Comparison of ENCODE assay signal across 13 mouse cellular contexts in genomic region chr14:30249591-30249990, GRCm38 (mm10).
DNase-seq lines count a peak whose midpoint lies in the region; ATAC-seq and TF ChIP-seq lines count a peak whose summit lies in the region.
"Had no signal": no experiment of that assay in that cellular context is flagged by ENCODE, and none has a peak within 500 bp of the region (broad histone marks: within the 10 kb centered on the region; RNA-seq: fewer than 3 reads in every experiment).

No protein-coding gene starts in this region.

- H3K4me1 ChIP-seq in liver, postnatal 0 days (ENCODE audit: insufficient read depth) = peaks cover 7% of the 10 kb centered on the region
- no peaks in the 10 kb centered on the region for H3K4me1 ChIP-seq in liver, embryonic 11.5 days (replicated peaks; ENCODE audit: control insufficient read depth, insufficient read depth, low read length)

- no peaks in the 10 kb centered on the region for H3K9me3 ChIP-seq in liver, postnatal 0 days (ENCODE audit: low read length)
- no peaks in the 10 kb centered on the region for H3K9me3 ChIP-seq in liver, embryonic 11.5 days (ENCODE audit: control insufficient read depth, low read length)
- H3K9me3 ChIP-seq: liver, embryonic 15.5 days had no signal

- intact Hi-C loops in heart, postnatal 14 days (cut with DNase I) = no loop called here

- TF ChIP-seq CTCF in liver, postnatal 0 days (IDR thresholded peaks at IDR 0.05; ENCODE audit: low read depth) = no peak

- H3K4me3 ChIP-seq in liver, postnatal 0 days (ENCODE audit: low read depth, low read length) = no peak overlapping the region
- H3K4me3 ChIP-seq in liver, embryonic 11.5 days (ENCODE audit: low read depth, low read length) = no peak overlapping the region
- H3K4me3 ChIP-seq: liver, embryonic 15.5 days had no signal

- 0 out of 2 replicates have a peak overlapping the region, but pooled peaks have one; percentile 7 for H3K4me2 ChIP-seq in liver, postnatal 0 days (ENCODE audit: low read depth, low read length)
- H3K4me2 ChIP-seq in liver, embryonic 11.5 days = no peak overlapping the region
- H3K4me2 ChIP-seq: liver, embryonic 15.5 days had no signal

- TF ChIP-seq EP300 in liver, postnatal 0 days (IDR thresholded peaks at IDR 0.05; ENCODE audit: low read depth) = no peak

- ATAC-seq in liver, postnatal 0 days = no peak
- no peak for ATAC-seq in liver, embryonic 11.5 days (replicated peaks; ENCODE audit: low FRiP score)
- ATAC-seq in activated CD4-positive, CD25-positive, alpha-beta regulatory T cell, adult 4 months = peak; percentile 97
- ATAC-seq in neutrophil, adult 5-6 weeks (ENCODE audit: extremely low read depth, insufficient number of reproducible peaks, low FRiP score, poor library complexity, severe bottlenecking) = peak; percentile 63
- ATAC-seq: forebrain, embryonic 16.5 days had no signal

- no peak overlapping the region for H3K9ac ChIP-seq in liver, postnatal 0 days (replicated peaks)
- H3K9ac ChIP-seq in liver, embryonic 11.5 days (ENCODE audit: low read depth, low read length) = no peak overlapping the region
- H3K9ac ChIP-seq: liver, embryonic 15.5 days had no signal

- H3K27me3 ChIP-seq in liver, postnatal 0 days (ENCODE audit: insufficient read depth, low read length) = no peaks in the 10 kb centered on the region
- no peaks in the 10 kb centered on the region for H3K27me3 ChIP-seq in liver, embryonic 11.5 days (replicated peaks; ENCODE audit: control insufficient read depth, insufficient read depth, low read length)
- H3K27me3 ChIP-seq: liver, embryonic 15.5 days had no signal

- H3K36me3 ChIP-seq in liver, postnatal 0 days (replicated peaks; ENCODE audit: insufficient read depth, low read length) = no peaks in the 10 kb centered on the region
- H3K36me3 ChIP-seq in liver, embryonic 11.5 days (ENCODE audit: control insufficient read depth, insufficient read depth, low read length) = no peaks in the 10 kb centered on the region
- H3K36me3 ChIP-seq: liver, embryonic 15.5 days had no signal

- peak overlapping the region; percentile 51; the same call in 1 of the 2 replicates for H3K27ac ChIP-seq in liver, postnatal 0 days (ENCODE audit: low read depth)
- H3K27ac ChIP-seq in liver, embryonic 11.5 days (ENCODE audit: low read depth, low read length) = no peak overlapping the region
- H3K27ac ChIP-seq: liver, embryonic 15.5 days had no signal

- 46% methylated on average over 4 of the region's 4 CpGs for WGBS in liver, postnatal 0 days (ENCODE audit: insufficient replicate concordance)
- 55% methylated on average over 4 of the region's 4 CpGs for WGBS in liver, embryonic 11.5 days

- DNase-seq in liver, postnatal 0 days = no peak
- DNase-seq in liver, embryonic 11.5 days (ENCODE audit: low spot score) = no peak
- peak; percentile 77 for DNase-seq in thymus, postnatal 14 days
- no peak for DNase-seq in layer of hippocampus, adult 9-10 months (ENCODE audit: low spot score)
- DNase-seq in heart, postnatal 14 days = no peak
- DNase-seq in ovary, postnatal 36 days (ENCODE audit: low spot score) = no peak
- DNase-seq: adrenal gland, postnatal 10 days; gastrocnemius, postnatal 14 days; kidney, postnatal 25 days had no signal

Comparison
In these comparisons a context has a peak if more than half of its experiments do, and no peak if none do; other contexts are left out.
1. ATAC-seq: peak in activated CD4-positive, CD25-positive, alpha-beta regulatory T cell, adult 4 months (single experiment) and neutrophil, adult 5-6 weeks (single experiment); none in liver, postnatal 0 days (single experiment) and liver, embryonic 11.5 days (single experiment).